Mouse (Mus musculus) kidney, postnatal 10 days (tissue): ENCODE measurements at regions not wholly inside any gene's neighbourhood (a gene's known extent, or its start where the extent isn't known, plus 50 kb on each side); places are given as distances from the start of the nearest gene placed in this dataset.

Experiments used
- DNase-seq: peaks from one replicate; pipeline ENCODE4 v3.0.0; 2021; ENCODE audit warnings: mixed read lengths

- no peak for DNase-seq
These were observed 4841.7 kb upstream of the Gm7489 start for GRCm38 (mm10) chr15:49043035-49043434.

GRCm38 (mm10) chr15:49065069-49065468 is 4819.6 kb upstream of the Gm7489 start:
- DNase-seq = no peak

GRCm38 (mm10) chr15:49065875-49066274 is 4818.8 kb upstream of the Gm7489 start:
- peak; percentile 94 for DNase-seq

- no peak for DNase-seq
These were observed 4818.3 kb upstream of the Gm7489 start for GRCm38 (mm10) chr15:49066367-49066766.
